Mouse (Mus musculus) left cerebral cortex, postnatal 36 days (tissue): ENCODE measurements around the gene Il34. TPM values are rescaled to one million over a fixed set of nuclear protein-coding genes. Genes with fewer than 3 reads are reported as not detected.

ENCODE experiments used
- DNase-seq, 2 experiments: peaks; one replicate each; pipeline ENCODE4 v3.0.0; 2021 to 2022; ENCODE audit warnings: low spot score in 2 of 2, mixed read lengths in 1 of 2
- intact Hi-C: fragments of 180-260 bp; cut with DNase I; formaldehyde crosslinking; loops from one replicate; pipeline ENCODE4 v1.15.1; 2025
- total RNA-seq, 2 experiments: library from RNA; stranded (reverse); gene quantifications; 2 replicates each; pipeline ENCODE4 v1.2.3; 2021

Gene Il34
- total RNA-seq, 2 experiments from 2014 or later: 103 to 107 TPM

DNA sequence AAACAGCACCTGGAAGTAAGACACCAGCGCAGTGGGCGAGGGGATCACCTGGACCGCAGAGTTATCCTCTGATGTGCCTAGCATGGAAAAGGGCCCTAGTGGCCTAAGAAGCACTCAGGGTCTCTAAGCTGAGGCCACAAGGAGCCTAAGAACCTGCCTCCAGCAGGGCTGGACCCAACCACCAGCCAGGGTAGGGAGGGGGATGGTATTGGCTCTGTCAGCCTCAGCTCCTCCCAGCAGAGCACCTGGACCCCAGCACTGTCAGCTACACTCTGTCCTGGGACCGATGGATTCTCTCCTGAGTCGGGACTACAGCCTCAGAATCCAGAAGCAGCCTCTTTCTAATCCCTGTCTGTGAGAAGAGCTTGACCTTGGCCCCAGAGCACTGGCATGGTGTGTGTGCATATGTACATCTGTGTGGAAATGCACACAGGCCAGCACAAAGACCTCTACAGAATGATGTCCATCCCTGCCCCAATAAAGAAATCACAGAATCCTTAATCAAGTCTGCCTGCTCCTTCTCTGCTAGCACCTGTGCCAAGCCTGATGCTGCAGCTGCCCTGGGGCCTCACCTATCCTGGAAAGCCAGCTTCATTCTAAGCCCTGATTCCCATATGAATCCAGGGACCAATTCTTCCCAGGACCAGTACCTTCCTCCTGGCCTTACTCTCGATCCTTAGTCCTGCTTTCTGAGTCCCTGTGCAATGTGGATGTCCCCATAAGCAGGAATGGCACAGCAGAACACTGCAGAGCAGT is 85.6 kb downstream of the Il34 start:
- intact Hi-C loops: loop anchor here (5.0 kb wide), 1 partner anchor 58 kb away; no protein-coding TSS in a partner anchor

DNA sequence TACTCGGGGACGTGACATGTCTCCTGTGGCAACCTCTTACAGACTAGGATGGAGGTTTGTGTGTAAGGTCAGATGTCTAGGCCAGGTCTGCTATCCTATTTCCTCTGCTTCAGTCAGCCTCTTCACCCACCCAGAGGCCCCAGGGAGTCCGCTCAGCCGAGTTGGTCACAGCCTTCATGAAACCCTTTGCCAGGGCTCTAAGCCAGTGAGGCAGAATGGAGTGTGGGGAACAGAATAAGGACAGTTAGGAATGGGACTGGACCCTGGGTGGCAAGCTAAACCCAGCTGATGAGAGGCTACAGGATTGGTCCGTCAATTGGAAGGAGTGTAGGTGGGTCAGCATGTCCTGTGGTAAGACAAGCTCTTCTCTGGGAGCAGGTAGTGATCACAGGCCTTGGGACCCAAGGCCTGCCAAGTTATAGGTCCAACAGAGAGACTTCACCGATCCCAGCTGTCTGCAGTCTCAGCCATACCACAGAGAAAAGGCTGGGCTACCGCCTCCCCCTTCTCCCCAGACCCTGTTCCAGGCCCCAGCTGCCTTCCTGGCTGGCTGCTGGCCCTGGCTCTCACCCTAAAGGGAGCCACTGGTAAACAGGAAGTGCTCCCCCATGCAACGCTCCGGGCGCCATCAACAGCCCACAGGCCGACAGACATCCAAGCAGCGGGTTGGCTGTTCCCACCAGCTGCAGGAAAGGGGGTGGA is 86.6 kb downstream of the Il34 start:
- intact Hi-C loops: no loop called here
- no peak for DNase-seq

More for the DNA sequence above, 85.6 kb downstream of the Il34 start:
- no peak for DNase-seq

DNA sequence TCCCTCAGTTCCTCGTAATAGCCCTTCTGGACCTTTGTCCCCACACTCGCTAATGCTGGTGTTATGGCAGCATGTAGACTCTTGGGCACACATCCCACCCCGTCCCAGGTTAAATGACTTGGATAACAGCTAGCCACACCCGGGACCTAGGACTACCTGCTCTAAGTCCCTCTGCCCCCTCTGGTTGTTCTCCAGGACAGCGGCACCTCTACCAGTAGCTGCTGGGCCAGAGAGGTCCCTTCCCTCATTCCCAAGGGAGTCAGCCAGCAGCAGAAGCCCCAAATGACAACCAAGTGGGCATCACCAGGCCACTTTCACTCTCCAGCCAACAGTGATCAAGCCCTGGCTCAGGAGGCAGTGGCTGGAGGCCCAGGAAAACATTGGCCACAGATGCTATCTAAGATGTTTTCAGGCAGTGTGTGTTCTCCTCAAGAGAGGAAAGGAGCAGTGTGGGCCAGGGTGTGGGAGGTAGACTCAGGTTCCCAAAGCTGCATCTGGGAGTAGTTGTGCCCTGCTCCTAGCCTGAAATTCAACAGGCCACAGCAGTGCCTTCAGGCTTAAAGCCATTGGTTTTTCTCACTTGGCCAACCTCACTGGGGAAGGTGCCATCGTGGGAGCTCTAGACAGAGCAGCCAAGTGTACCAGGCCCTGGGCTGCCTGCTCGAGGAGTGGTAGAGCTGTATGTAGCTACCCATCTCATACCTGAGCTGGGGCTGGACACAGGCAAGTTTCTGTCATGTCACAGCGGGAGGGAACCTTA is 87.3 kb downstream of the Il34 start:
- intact Hi-C loops: no loop called here
- DNase-seq: no peak

DNA sequence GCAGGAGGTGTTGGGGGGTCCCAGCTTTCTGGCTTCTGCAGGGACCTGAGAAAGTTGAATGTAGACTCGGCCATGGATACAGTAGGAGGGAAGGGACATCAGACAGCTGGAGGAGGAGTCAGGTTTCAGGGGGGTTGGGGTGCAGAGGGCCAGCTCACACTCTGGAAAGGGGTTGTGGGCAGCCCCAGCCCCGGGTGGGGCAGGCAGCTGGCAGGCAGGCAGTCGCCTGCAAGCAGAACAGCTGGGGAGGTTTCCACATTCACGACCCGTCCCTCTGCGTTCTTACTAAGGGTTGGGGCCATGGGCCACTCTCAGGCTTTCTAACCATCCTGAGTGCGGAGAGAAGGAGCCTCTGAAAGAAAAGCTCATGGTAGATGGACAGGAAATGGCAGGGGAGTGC is 88.6 kb downstream of the Il34 start:
- no peak for DNase-seq
- intact Hi-C loops: no loop called here

DNA sequence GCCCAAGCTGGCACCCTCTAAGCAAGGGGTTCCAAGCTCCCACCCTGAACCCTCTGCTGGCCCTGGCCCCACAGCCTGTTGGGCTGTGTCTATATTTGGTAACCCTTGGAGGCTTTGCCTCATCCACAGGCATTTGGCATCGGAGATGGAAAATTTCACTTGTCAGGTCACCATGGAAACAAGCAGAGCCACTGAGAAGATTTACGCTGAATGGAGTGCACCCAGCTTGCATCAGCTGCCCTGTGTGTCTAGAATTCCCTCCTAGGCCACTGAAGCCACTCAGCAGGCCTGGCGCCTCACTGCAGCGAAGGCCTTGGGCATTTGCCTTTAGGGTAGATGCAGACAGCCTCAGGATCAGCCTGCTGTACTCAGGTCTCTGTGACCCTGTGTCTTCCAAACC is 89.6 kb downstream of the Il34 start:
- intact Hi-C loops: no loop called here
- peak; percentile 63 to 72 for DNase-seq

DNA sequence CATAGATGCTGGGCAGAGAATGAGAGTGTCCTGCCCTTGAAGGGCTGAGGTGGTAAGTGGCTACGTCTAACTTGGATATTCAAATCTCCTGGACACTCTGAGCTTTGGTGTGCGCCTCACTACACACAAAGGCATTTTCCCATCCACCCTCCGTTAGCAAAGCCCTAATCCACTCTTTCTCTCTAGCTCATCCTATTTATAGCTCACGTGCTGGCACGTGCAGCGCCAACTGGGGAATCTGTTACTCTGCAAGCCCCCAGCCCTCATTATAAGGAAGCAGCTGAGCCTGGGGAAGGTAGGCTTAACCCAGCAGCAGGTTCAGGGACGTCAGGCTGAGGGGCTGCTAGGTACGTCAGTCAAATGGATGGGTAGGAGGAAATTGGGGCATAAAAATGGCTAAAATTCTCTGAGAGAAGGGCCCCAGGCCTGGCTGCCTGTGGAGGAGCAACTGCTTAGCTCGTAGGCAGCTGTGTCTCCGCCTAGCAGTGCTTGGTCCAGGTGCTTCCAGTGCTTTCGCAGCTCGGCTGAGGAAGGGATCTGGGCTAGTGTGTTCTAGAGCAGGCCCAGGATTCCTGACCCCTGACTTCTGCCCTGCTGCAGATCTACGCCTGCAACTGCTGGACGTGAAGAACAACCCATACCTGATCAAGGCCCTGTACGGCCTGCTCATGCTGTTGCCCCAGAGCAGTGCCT is 90.8 kb downstream of the Il34 start:
- intact Hi-C loops: no loop called here

DNA sequence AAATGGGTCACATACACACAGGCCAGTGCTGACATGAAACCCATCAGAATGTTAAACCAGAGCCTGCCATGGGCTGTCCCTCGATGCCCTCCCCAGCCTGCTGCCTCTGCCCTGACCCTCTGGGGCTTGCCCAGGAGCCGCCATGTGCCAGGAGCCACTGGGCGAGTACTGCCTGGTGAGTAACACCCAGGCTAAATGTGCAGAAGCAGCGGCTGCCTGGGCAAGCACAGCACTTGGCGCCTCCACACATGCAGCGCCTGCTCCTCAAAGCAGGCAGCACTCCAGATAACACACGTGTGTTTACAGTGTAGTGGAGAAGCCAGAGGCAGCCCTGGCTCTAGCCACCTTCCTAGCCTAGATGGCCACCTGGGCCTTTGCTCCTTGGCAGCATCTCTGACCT is 92.7 kb downstream of the Il34 start:
- intact Hi-C loops: loop anchor here (2.0 kb wide), 1 partner anchor 16 kb away; no protein-coding TSS in a partner anchor
- DNase-seq: no peak

More for the DNA sequence above, 90.8 kb downstream of the Il34 start:
- no peak for DNase-seq

DNA sequence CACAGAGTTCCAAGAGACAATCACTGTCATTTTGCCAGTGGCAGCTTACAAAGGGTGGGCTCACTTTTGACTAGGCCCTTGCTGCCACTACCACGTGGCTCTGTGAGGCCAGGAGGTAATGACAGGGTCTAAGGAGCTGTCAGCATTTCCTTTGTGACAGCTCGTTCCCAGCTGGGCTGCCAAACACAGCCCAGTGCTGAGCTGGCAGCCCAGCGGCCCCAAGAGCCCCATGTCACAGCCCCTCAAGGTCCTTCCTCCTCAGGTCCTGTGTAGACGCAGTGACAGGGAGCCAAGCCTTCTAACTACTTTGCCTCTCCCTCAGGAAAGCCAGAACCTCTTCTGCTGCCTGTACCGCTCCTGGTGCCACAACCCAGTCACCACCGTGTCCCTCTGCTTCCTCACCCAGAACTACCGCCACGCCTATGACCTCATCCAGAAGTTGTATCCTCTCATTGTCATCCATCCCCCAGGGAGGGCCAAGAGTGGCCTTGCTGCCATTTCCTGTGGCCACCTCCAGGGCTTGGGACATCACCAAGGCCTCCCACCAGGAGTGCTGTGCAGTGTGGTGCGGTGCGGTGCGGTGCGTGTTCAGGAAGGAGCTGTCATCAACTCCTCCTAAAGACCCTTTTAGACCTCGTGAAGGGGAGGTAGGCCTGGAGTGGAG is 94.3 kb downstream of the Il34 start:
- no peak for DNase-seq
- intact Hi-C loops: no loop called here

DNA sequence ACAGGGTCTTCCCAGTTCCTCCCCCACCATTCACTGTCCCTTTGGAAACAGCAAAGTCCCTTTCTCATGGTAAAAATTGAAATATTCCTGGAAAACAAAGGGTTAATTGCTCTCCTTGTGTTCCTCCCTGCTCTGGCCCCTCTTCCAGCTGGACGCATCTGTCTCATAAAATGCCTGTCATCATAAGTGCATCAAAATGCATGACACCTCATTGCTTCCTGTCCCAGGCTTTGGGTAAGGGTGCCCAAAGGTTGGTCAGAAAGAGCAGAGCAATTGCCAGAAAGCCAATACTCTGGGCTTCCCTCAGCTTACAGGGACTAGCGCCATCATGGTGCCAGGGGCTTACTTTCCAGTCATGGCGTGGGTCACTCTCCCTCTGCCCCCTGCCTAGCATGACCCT is 95.1 kb downstream of the Il34 start:
- DNase-seq: no peak

DNA sequence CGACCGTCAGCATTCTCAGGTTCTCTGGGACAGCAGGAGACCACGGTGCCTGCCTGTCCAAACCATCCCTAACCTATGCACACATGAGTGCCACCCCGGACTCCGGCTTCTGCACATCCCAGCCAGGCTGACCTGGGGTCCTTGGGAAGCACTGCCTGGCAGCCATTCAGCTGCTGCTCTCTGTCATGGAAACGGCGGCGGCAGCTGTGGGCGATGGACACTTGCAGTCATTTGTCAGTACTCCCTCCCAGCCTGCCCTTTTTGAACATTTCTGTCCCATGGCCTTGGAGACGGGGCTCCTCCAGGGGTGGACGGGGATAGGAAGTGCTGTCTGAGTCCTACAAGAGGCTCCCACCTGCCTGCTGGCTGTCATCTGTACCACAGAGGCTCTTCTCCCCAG is 97.3 kb downstream of the Il34 start:
- intact Hi-C loops: no loop called here
- DNase-seq: no peak

More for the DNA sequence above, 95.1 kb downstream of the Il34 start:
- intact Hi-C loops: no loop called here

DNA sequence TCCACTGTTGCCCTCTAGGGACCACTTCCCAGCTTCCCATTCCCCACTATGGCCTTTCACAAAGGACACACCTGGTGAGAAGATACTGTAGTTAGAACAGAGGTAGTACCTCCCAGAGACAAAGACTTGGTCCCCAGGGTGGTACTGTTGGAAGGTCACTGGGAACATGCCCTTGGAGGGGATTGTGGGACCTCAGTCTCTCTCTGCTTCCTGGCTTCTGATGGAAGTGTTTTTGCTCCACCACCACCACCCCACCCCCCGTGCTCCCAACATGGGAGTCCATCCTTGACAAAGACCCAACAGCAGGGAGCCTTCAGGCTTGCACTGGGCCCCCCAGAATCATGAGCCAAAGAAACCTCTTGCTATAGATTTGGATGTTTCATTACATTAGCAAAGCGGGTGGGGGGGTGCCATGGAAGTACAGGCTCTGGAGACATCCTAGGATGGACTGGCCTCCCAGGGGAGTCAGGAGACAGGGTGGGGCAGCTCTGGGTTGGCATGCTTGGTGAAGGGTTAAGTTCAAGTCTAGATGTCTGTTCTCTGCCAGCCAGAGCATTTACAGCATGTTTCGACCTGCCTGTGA is 99.3 kb downstream of the Il34 start:
- DNase-seq: no peak
- intact Hi-C loops: no loop called here

DNA sequence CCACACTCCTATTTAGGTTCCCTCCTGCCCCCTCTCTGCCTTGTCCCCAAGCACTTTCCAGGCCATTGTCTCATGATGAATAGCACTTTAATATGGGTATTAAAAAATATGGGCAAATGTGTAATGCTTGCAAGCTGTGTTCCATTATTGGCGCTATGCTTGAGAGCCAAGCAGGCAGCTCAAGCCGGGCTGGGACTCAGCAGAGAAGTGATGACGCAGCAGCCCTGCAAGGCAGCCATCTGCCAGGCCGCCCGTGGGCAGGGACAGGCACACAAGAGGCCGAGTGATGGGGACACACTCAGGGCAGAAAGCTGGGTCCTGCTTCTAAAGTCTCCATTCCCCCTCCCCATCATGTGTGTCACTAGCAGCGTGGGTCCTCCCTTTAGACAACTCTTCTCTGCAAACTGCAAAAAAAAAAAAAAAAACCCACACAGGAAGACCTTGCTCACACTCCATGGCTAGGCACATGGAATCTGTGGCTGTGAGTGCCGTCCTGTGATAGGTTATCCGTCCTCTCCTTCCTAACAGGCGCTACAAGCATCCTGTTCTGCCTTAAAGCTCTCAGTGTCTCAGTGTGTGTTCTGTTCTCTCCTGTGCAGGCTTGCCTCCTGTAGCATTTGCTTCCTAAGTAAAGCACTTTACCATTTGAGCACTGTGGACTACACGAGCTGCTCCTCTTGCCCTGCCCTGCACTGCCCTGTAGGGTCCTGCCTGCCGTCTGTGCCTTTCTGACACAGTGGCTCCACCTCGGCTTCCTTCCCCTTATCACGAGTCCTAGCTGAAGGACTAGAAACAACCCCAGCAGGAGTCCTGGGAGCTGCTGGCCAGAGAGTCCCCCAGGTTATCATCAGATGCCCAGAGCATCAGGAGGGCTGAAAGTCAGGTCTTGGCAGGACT is 100.1 kb downstream of the Il34 start:
- DNase-seq: peak in 1 of 2 experiments; percentile 43
- intact Hi-C loops: no loop called here

DNA sequence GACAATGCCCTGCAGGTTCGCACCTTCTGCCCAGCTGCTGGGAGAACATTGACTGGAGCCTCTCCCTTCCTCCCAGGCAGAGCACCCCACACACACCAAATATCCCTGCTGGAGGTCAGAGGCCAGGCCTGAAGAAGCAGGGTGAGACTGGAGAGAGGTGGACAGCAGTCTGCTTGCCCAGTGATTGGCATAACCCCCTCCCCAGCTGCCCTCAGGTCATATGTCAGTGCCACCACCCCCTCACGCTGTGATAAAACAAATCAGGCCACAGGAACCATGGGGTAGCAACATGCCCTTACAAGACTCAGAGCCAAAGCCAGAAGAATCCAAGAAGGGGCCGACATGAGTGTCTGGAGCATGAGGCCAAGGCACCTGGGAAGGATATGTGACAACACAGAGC is 101.6 kb downstream of the Il34 start:
- intact Hi-C loops: no loop called here
- DNase-seq: no peak

DNA sequence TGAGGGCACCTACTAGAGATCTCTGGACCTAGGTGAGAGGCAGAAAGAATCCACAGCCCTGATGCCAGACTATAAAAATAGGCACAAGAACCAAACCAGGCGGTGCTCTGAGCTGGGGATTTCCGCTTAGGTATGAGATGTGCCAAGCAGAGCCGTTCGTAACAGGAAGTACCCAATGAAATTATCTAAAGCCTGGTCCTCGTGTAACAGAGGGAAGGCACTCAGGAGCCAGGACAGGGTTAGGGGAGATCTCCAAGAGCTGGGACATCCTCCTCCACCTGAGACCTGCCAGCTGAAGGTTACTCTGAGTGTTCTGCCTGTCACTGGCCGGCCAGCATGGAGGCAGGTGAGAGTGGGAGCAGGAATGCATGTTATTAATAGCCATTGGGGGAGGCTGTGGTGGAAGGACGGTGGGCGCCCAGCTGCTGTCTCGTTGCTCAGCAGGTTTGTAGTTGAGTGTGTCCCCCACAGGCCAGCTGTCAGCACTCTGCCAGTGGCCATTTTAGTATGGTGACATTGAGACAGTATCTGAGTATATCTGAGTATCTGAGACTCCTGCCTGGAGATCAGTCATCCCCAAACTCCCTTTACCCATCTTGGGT is 102.2 kb downstream of the Il34 start:
- no peak for DNase-seq
- intact Hi-C loops: no loop called here

DNA sequence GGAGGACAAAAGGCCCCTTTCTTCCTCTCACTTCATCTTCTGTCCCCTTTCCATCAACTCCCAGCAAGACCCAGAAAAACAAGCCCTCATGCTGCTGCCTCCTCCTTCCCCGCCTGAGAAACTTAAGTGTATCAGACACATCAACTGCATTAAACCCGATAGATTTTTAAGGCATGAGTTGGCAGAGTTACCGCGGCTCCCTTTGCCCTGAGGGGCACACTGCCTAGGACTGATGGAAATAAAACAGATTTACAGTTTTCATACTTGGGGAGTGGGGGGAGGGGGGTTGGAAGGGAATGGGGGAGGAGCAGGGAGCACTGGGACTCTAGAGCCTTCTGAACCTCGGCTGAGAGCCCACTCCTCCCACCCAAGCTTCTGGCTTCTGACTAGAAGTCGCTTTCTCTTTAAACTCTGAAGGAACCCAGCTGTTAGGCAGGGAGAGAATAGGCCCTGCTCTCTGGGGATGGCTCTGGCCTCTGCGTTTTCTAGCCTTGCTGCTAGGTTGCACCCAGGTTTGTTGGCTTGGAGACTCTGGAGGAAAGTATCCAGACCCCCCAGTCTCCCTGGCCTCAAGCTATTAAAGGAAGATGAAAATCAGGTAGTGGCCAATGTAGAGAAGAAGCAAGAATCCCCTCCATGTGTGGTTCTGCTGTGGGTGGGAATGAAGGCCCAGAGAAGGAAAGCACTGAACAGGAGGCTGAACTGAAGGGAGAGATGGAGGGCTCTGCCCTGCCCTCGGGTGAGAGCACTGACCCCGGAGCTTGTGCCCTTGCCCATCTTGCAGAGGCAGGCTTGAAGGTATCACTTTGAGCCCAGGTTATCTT is 102.9 kb downstream of the Il34 start:
- intact Hi-C loops: no loop called here
- no peak for DNase-seq

DNA sequence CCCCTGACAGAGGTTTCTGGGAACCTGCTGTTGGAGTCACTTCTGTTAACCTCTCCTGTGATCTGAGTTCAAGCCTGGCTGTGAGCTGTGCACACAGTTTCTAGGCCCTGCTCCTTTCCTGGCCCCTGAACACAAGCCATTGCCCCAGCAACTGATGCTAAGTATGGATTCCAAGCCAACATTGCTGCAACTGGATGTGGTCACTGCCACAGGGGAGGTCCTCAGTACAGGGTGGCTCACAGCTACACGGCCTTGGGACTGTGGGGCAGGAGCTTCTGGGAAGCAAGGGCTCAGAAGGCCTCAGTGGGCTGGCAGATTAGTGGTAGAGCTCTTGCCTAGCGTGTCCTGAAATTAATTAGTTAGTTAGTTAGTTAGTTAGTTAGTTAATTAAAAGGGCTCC is 105.2 kb downstream of the Il34 start:
- intact Hi-C loops: no loop called here
- DNase-seq: no peak

DNA sequence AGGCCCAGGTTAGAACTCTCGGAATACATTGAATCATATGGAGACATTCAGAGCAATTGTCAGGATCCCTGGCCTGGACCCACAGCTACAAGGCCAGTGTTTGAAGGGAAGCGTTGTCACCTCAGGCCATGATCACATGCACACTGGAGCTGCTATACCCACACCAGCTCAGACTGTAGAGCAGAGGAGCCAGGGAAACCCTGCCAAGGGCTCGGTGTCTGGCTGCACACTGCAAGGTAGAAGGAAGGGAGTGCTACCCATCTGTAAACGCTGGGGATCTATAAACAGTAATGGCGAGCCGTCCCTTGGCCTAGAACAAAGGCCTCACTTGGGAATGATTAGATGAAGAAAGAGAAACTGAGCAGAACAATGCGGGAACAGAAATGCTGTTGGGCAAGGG is 106.2 kb downstream of the Il34 start:
- intact Hi-C loops: no loop called here
- no peak for DNase-seq
